Mouse (Mus musculus): ENCODE results near the gene Gtf2ird1. TPM values are rescaled to one million over a fixed set of nuclear protein-coding genes. Genes with fewer than 3 reads are reported as not detected.

Gtf2ird1 gene
- polyA plus RNA-seq, 1 experiment from 2014 or later: 50.9 TPM

DNA sequence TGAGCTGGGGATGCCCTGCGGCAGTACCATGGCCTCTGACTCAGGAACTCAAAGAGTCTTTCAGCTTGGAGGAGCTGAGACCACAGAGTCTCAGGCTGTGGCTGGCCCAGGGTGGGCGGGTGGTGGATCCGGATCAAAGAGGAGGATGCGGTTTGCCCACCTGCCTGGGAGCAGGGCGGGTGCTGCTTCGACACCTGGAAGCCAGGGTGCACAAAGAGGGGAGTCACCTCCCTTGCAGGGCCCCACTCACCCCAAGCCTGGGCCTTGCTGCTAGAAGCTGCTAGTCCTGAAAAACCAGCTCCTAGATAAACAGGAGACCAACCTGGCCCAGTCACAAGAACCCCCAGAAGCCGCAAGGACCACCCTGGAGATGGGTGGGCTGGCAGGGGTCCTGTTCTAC is 12.0 kb downstream of the Gtf2ird1 start:
- Histone ChIP-seq H3K27ac (ENCODE audit: low read depth, low read length) (no peak overlapping the region), H3K4me1 (ENCODE audit: control insufficient read depth, insufficient read depth, low read length) (no peaks in the 10 kb centered on the region), H3K4me3 (ENCODE audit: low read depth, low read length) (no peak overlapping the region), H3K9ac (ENCODE audit: low read length) (no peak overlapping the region), H3K27me3 (replicated peaks; ENCODE audit: control insufficient read depth, insufficient read depth, low read length) (no peaks in the 10 kb centered on the region), H3K9me3 (replicated peaks; ENCODE audit: control insufficient read depth, low read length) (no peaks in the 10 kb centered on the region), H3K36me3 (ENCODE audit: control insufficient read depth, insufficient read depth, low read length) (peaks cover 10% of the 10 kb centered on the region), H3K4me2 (ENCODE audit: low read length) (no peak overlapping the region)
- DNase-seq (ENCODE audit: low spot score) (no peak), ATAC-seq (no peak)
- 98% methylated on average over 7 of the region's 7 CpGs for WGBS

- Histone ChIP-seq H3K4me2 (ENCODE audit: low read length) (no peak overlapping the region), H3K9ac (ENCODE audit: low read length) (no peak overlapping the region), H3K27me3 (replicated peaks; ENCODE audit: control insufficient read depth, insufficient read depth, low read length) (no peaks in the 10 kb centered on the region), H3K4me3 (ENCODE audit: low read depth, low read length) (no peak overlapping the region), H3K9me3 (replicated peaks; ENCODE audit: control insufficient read depth, low read length) (no peaks in the 10 kb centered on the region), H3K36me3 (ENCODE audit: control insufficient read depth, insufficient read depth, low read length) (peaks cover 5% of the 10 kb centered on the region), H3K27ac (ENCODE audit: low read depth, low read length) (no peak overlapping the region), H3K4me1 (ENCODE audit: control insufficient read depth, insufficient read depth, low read length) (no peaks in the 10 kb centered on the region)
- WGBS: 96% methylated on average over 3 of the region's 3 CpGs
- ATAC-seq (no peak), DNase-seq (ENCODE audit: low spot score) (no peak)
Measured at GRCm38 (mm10) chr5:134442066-134442465, 14.4 kb downstream of the Gtf2ird1 start.

GRCm38 (mm10) chr5:134441105-134441504 is 15.4 kb downstream of the Gtf2ird1 start:
- Histone ChIP-seq H3K4me3 (ENCODE audit: low read depth, low read length) (no peak overlapping the region), H3K9me3 (replicated peaks; ENCODE audit: control insufficient read depth, low read length) (no peaks in the 10 kb centered on the region), H3K4me1 (ENCODE audit: control insufficient read depth, insufficient read depth, low read length) (no peaks in the 10 kb centered on the region), H3K36me3 (ENCODE audit: control insufficient read depth, insufficient read depth, low read length) (0 out of 2 replicates have a peak, but pooled peaks cover 3% of the 10 kb centered on the region), H3K27me3 (replicated peaks; ENCODE audit: control insufficient read depth, insufficient read depth, low read length) (no peaks in the 10 kb centered on the region), H3K4me2 (ENCODE audit: low read length) (no peak overlapping the region), H3K9ac (ENCODE audit: low read length) (no peak overlapping the region), H3K27ac (ENCODE audit: low read depth, low read length) (no peak overlapping the region)
- ATAC-seq (no peak), DNase-seq (ENCODE audit: low spot score) (no peak)
- WGBS: 95% methylated on average over 3 of the region's 3 CpGs

DNA sequence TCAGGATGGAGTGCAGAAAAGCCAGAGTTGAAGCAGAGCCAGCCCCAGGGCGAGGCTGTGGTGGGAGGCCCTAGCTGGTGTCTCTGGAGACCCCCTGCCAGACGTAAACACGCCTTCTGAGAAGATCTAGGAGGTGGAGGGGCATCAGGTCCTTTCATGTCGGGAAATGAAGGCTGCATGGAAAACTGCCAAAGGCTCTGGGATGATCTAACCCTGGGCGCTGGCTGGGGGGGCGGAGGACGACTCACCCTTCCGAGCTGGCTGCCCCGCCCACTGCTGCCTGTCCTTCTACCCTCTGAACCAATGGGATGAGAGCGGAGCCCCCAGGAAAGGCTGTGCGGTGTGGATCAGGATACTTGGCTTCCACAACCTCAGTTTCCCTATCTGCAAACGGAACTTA is 16.4 kb downstream of the Gtf2ird1 start:
- 0 out of 2 replicates have a peak, but pooled peaks cover 3% of the 10 kb centered on the region for H3K36me3 ChIP-seq (ENCODE audit: control insufficient read depth, insufficient read depth, low read length)
- peak; percentile 28 for DNase-seq (ENCODE audit: low spot score)

GRCm38 (mm10) chr5:134439481-134439880 is 17.0 kb downstream of the Gtf2ird1 start:
- H3K27me3 ChIP-seq (replicated peaks; ENCODE audit: control insufficient read depth, insufficient read depth, low read length): no peaks in the 10 kb centered on the region
- H3K4me1 ChIP-seq (ENCODE audit: control insufficient read depth, insufficient read depth, low read length): no peaks in the 10 kb centered on the region
- WGBS: 99% methylated on average over 7 of the region's 7 CpGs
- no peaks in the 10 kb centered on the region for H3K9me3 ChIP-seq (replicated peaks; ENCODE audit: control insufficient read depth, low read length)
- ATAC-seq (no peak), DNase-seq (ENCODE audit: low spot score) (no peak)
- no peak overlapping the region for H3K9ac ChIP-seq (ENCODE audit: low read length)
- 0 out of 2 replicates have a peak, but pooled peaks cover 3% of the 10 kb centered on the region for H3K36me3 ChIP-seq (ENCODE audit: control insufficient read depth, insufficient read depth, low read length)
- H3K27ac ChIP-seq (ENCODE audit: low read depth, low read length): no peak overlapping the region
- no peak overlapping the region for H3K4me3 ChIP-seq (ENCODE audit: low read depth, low read length)
- no peak overlapping the region for H3K4me2 ChIP-seq (ENCODE audit: low read length)

More for the DNA sequence above, 16.4 kb downstream of the Gtf2ird1 start:
- Histone ChIP-seq H3K9ac (ENCODE audit: low read length) (no peak overlapping the region), H3K27ac (ENCODE audit: low read depth, low read length) (no peak overlapping the region), H3K27me3 (replicated peaks; ENCODE audit: control insufficient read depth, insufficient read depth, low read length) (no peaks in the 10 kb centered on the region), H3K4me3 (ENCODE audit: low read depth, low read length) (no peak overlapping the region), H3K4me1 (ENCODE audit: control insufficient read depth, insufficient read depth, low read length) (no peaks in the 10 kb centered on the region), H3K9me3 (replicated peaks; ENCODE audit: control insufficient read depth, low read length) (no peaks in the 10 kb centered on the region), H3K4me2 (ENCODE audit: low read length) (no peak overlapping the region)
- 73% methylated on average over 12 of the region's 12 CpGs for WGBS
- ATAC-seq: no peak

GRCm38 (mm10) chr5:134438676-134439425 is 17.7 kb downstream of the Gtf2ird1 start:
- ATAC-seq (no peak), DNase-seq (ENCODE audit: low spot score) (no peak)
- WGBS: 94% methylated on average over 6 of the region's 6 CpGs
- no peaks in the 10 kb centered on the region for H3K9me3 ChIP-seq (replicated peaks; ENCODE audit: control insufficient read depth, low read length)
- 0 out of 2 replicates have a peak, but pooled peaks cover 3% of the 10 kb centered on the region for H3K36me3 ChIP-seq (ENCODE audit: control insufficient read depth, insufficient read depth, low read length)
- H3K4me2 ChIP-seq (ENCODE audit: low read length): no peak overlapping the region
- no peaks in the 10 kb centered on the region for H3K27me3 ChIP-seq (replicated peaks; ENCODE audit: control insufficient read depth, insufficient read depth, low read length)
- H3K27ac ChIP-seq (ENCODE audit: low read depth, low read length): no peak overlapping the region
- no peak overlapping the region for H3K4me3 ChIP-seq (ENCODE audit: low read depth, low read length)
- H3K4me1 ChIP-seq (ENCODE audit: control insufficient read depth, insufficient read depth, low read length): no peaks in the 10 kb centered on the region
- no peak overlapping the region for H3K9ac ChIP-seq (ENCODE audit: low read length)

GRCm38 (mm10) chr5:134437459-134437827 is 19.1 kb downstream of the Gtf2ird1 start:
- ATAC-seq: no peak
- H3K4me2 ChIP-seq (ENCODE audit: low read length): no peak overlapping the region
- no peak overlapping the region for H3K9ac ChIP-seq (ENCODE audit: low read length)
- no peaks in the 10 kb centered on the region for H3K27me3 ChIP-seq (replicated peaks; ENCODE audit: control insufficient read depth, insufficient read depth, low read length)
- WGBS: 80% methylated on average over 14 of the region's 14 CpGs
- no peak for DNase-seq (ENCODE audit: low spot score)
- no peaks in the 10 kb centered on the region for H3K4me1 ChIP-seq (ENCODE audit: control insufficient read depth, insufficient read depth, low read length)
- H3K9me3 ChIP-seq (replicated peaks; ENCODE audit: control insufficient read depth, low read length): no peaks in the 10 kb centered on the region
- H3K36me3 ChIP-seq (ENCODE audit: control insufficient read depth, insufficient read depth, low read length): no peaks in the 10 kb centered on the region
- 0 out of 2 replicates have a peak overlapping the region, but pooled peaks have one; percentile 14 for H3K27ac ChIP-seq (ENCODE audit: low read depth, low read length)
- no peak overlapping the region for H3K4me3 ChIP-seq (ENCODE audit: low read depth, low read length)

DNA sequence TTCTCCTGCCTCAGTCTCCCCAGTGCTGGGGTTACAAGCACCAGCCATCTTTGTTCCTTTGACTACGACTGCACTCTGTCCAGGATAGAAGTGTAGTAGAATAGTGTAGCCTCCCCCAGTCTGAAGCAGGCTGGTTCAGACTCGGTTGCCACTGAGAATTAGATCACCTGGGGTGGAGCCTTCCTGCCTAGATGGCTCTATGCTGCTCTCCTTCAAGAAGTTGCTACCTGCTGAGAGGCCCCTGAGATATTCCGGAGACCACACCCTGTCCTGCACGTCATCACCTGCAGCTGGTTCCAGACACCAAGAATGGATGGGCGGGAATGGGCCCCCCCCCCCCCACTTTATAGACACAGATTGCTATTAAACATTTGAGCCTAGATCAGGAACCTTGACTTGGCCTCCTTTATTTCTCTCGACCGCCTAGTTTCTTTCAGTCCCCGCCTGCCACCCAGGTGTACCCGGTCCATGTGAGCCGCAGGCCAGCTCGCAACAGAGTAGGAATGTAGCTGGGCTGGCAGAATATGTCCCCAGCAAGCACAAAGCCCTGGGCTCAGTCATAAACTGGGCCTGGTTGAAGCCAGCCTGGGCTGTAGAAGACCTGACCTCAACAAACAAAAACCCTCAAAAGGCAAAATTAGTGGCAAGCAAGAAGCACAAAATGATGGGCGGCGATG is 19.6 kb downstream of the Gtf2ird1 start:
- no peaks in the 10 kb centered on the region for H3K4me1 ChIP-seq (ENCODE audit: control insufficient read depth, insufficient read depth, low read length)
- no peak for ATAC-seq
- H3K27ac ChIP-seq (ENCODE audit: low read depth, low read length): 0 out of 2 replicates have a peak overlapping the region, but pooled peaks have one; percentile 14

GRCm38 (mm10) chr5:134435836-134436331 is 20.6 kb downstream of the Gtf2ird1 start:
- Histone ChIP-seq H3K4me2 (ENCODE audit: low read length) (no peak overlapping the region), H3K27me3 (replicated peaks; ENCODE audit: control insufficient read depth, insufficient read depth, low read length) (no peaks in the 10 kb centered on the region), H3K4me3 (ENCODE audit: low read depth, low read length) (no peak overlapping the region), H3K9me3 (replicated peaks; ENCODE audit: control insufficient read depth, low read length) (no peaks in the 10 kb centered on the region), H3K4me1 (ENCODE audit: control insufficient read depth, insufficient read depth, low read length) (no peaks in the 10 kb centered on the region), H3K27ac (ENCODE audit: low read depth, low read length) (peak overlapping the region; percentile 28; the same call in 1 of the 2 replicates), H3K9ac (ENCODE audit: low read length) (no peak overlapping the region; the same call in 1 of the 2 replicates), H3K36me3 (ENCODE audit: control insufficient read depth, insufficient read depth, low read length) (no peaks in the 10 kb centered on the region)
- peak; percentile 57; the same call in 1 of the 2 replicates for ATAC-seq
- DNase-seq (ENCODE audit: low spot score): peak; percentile 66
- 65% methylated on average over 12 of the region's 12 CpGs for WGBS

More for the DNA sequence above, 19.6 kb downstream of the Gtf2ird1 start:
- Histone ChIP-seq H3K4me2 (ENCODE audit: low read length) (no peak overlapping the region), H3K36me3 (ENCODE audit: control insufficient read depth, insufficient read depth, low read length) (no peaks in the 10 kb centered on the region), H3K4me3 (ENCODE audit: low read depth, low read length) (no peak overlapping the region), H3K9ac (ENCODE audit: low read length) (no peak overlapping the region), H3K27me3 (replicated peaks; ENCODE audit: control insufficient read depth, insufficient read depth, low read length) (no peaks in the 10 kb centered on the region), H3K9me3 (replicated peaks; ENCODE audit: control insufficient read depth, low read length) (no peaks in the 10 kb centered on the region)
- no peak for DNase-seq (ENCODE audit: low spot score)
- 90% methylated on average over 13 of the region's 13 CpGs for WGBS

Data from forebrain, embryonic 14.5 days (tissue).